Mouse (Mus musculus) hindbrain, embryonic 14.5 days (tissue): ENCODE measurements at regions not wholly inside any gene's neighbourhood (a gene's known extent, or its start where the extent isn't known, plus 50 kb on each side); places are given as distances from the start of the nearest gene placed in this dataset.
A peak's percentile ranks its signal among the peaks of the same experiment; 100 is the strongest.

ENCODE experiments used
- ATAC-seq: fragments of 200-750 bp; cut with Nextera tagmentation; 2 replicates; pipeline ENCODE4 v1.8.0; 2017; ENCODE audit warnings: moderate number of reproducible peaks, mild to moderate bottlenecking, moderate TSS enrichment, moderate library complexity; ENCODE audit not compliant: low FRiP score
- DNase-seq: peaks from one replicate; pipeline ENCODE4 v3.0.0-alpha.2; 2015; ENCODE audit warnings: low spot score
- H3K27ac ChIP-seq: fragments of 300-500 bp; sonication (generic); 2 replicates; pipeline ENCODE4 v1.5.1; 2014; ENCODE audit warnings: mild to moderate bottlenecking, moderate library complexity
- H3K27me3 ChIP-seq: fragments of 300-500 bp; sonication (generic); 2 replicates; pipeline ENCODE4 v1.6.1; 2014; ENCODE audit warnings: mild to moderate bottlenecking, low read length, mixed read lengths; ENCODE audit not compliant: control insufficient read depth, insufficient read depth
- H3K36me3 ChIP-seq: fragments of 300-500 bp; sonication (generic); replicated peaks from 2 replicates; pipeline ENCODE4 v1.6.1; 2014; ENCODE audit not compliant: control insufficient read depth, insufficient read depth
- H3K4me1 ChIP-seq: fragments of 300-500 bp; sonication (generic); replicated peaks from 2 replicates; pipeline ENCODE4 v1.6.1; 2014; ENCODE audit warnings: antibody characterized with exemption, low read length, mixed read lengths; ENCODE audit not compliant: control insufficient read depth, insufficient read depth
- H3K4me2 ChIP-seq: fragments of 300-500 bp; sonication (generic); replicated peaks from 2 replicates; pipeline ENCODE4 v1.6.1; 2014; ENCODE audit warnings: mild to moderate bottlenecking, moderate library complexity
- H3K4me3 ChIP-seq: fragments of 300-500 bp; sonication (generic); replicated peaks from 2 replicates; pipeline ENCODE4 v1.5.1; 2014; ENCODE audit warnings: mild to moderate bottlenecking, low read length
- H3K9ac ChIP-seq: fragments of 300-500 bp; sonication (generic); 2 replicates; pipeline ENCODE4 v1.6.1; 2014
- H3K9me3 ChIP-seq: fragments of 300-500 bp; sonication (generic); 2 replicates; pipeline ENCODE4 v1.6.1; 2016; ENCODE audit warnings: low read length; ENCODE audit not compliant: control insufficient read depth
- WGBS: fragments of 180-500 bp; shearing (Covaris S2); extraction: QIAGEN DNeasy Blood & Tissue Kit; methylation state at CpG from one replicate; pipeline ENCODE4 v1.1.7; 2014; 5-methylcytosine and 5-hydroxymethylcytosine counted together

GRCm38 (mm10) chr6:147838846-147839245 lies 208.2 kb upstream of the Far2 start:
- no peaks in the 10 kb centered on the region for H3K4me1 ChIP-seq
- ATAC-seq (no peak), DNase-seq (no peak)
- H3K27ac ChIP-seq: no peak overlapping the region
- 84% methylated on average over 5 of the region's 5 CpGs for WGBS
- no peak overlapping the region for H3K4me3 ChIP-seq
- no peak overlapping the region for H3K9ac ChIP-seq
- H3K9me3 ChIP-seq: 0 out of 2 replicates have a peak, but pooled peaks cover 5% of the 10 kb centered on the region
- H3K27me3 ChIP-seq: no peaks in the 10 kb centered on the region
- H3K36me3 ChIP-seq: no peaks in the 10 kb centered on the region
- H3K4me2 ChIP-seq: no peak overlapping the region

GRCm38 (mm10) chr6:147849988-147850387 lies 197.1 kb upstream of the Far2 start:
- WGBS: 96% methylated on average over 2 of the region's 2 CpGs

GRCm38 (mm10) chr6:147861116-147861515 lies 185.9 kb upstream of the Far2 start:
- Histone ChIP-seq H3K27ac (no peak overlapping the region), H3K36me3 (no peaks in the 10 kb centered on the region), H3K4me2 (no peak overlapping the region), H3K4me1 (no peaks in the 10 kb centered on the region), H3K9me3 (no peaks in the 10 kb centered on the region), H3K27me3 (no peaks in the 10 kb centered on the region), H3K4me3 (no peak overlapping the region), H3K9ac (no peak overlapping the region)
- ATAC-seq (no peak), DNase-seq (no peak)
- WGBS: 38% methylated on average over 2 of the region's 2 CpGs

More at GRCm38 (mm10) chr6:147849988-147850387, 197.1 kb upstream of the Far2 start:
- DNase-seq (no peak), ATAC-seq (no peak)
- Histone ChIP-seq H3K36me3 (no peaks in the 10 kb centered on the region), H3K27me3 (no peaks in the 10 kb centered on the region), H3K9me3 (no peaks in the 10 kb centered on the region), H3K4me3 (no peak overlapping the region), H3K4me2 (no peak overlapping the region), H3K27ac (no peak overlapping the region), H3K4me1 (no peaks in the 10 kb centered on the region), H3K9ac (no peak overlapping the region)

- WGBS: 87% methylated on average over 3 of the region's 3 CpGs
- ATAC-seq: no peak
- H3K36me3 ChIP-seq: no peaks in the 10 kb centered on the region
Observed at GRCm38 (mm10) chr6:147871033-147871432, 176.0 kb upstream of the Far2 start.

GRCm38 (mm10) chr6:147873173-147873572 lies 173.9 kb upstream of the Far2 start:
- H3K4me2 ChIP-seq: no peak overlapping the region
- no peak overlapping the region for H3K27ac ChIP-seq
- no peaks in the 10 kb centered on the region for H3K27me3 ChIP-seq
- ATAC-seq (no peak), DNase-seq (no peak)
- H3K9me3 ChIP-seq: no peaks in the 10 kb centered on the region
- no peaks in the 10 kb centered on the region for H3K36me3 ChIP-seq
- no peak overlapping the region for H3K9ac ChIP-seq
- no peak overlapping the region for H3K4me3 ChIP-seq
- WGBS: 82% methylated on average over 3 of the region's 3 CpGs
- no peaks in the 10 kb centered on the region for H3K4me1 ChIP-seq

More at GRCm38 (mm10) chr6:147871033-147871432, 176.0 kb upstream of the Far2 start:
- no peak overlapping the region for H3K4me3 ChIP-seq
- H3K4me1 ChIP-seq: no peaks in the 10 kb centered on the region
- no peaks in the 10 kb centered on the region for H3K9me3 ChIP-seq
- no peak overlapping the region for H3K27ac ChIP-seq
- DNase-seq: no peak
- no peaks in the 10 kb centered on the region for H3K27me3 ChIP-seq
- H3K9ac ChIP-seq: no peak overlapping the region
- H3K4me2 ChIP-seq: no peak overlapping the region

GRCm38 (mm10) chr6:147878485-147878884 lies 168.6 kb upstream of the Far2 start:
- Histone ChIP-seq H3K27me3 (no peaks in the 10 kb centered on the region), H3K27ac (no peak overlapping the region), H3K4me2 (no peak overlapping the region), H3K4me1 (no peaks in the 10 kb centered on the region), H3K9ac (no peak overlapping the region), H3K36me3 (no peaks in the 10 kb centered on the region), H3K9me3 (no peaks in the 10 kb centered on the region), H3K4me3 (no peak overlapping the region)
- WGBS: 96% methylated on average over 3 of the region's 3 CpGs
- no peak for DNase-seq
- ATAC-seq: no peak

GRCm38 (mm10) chr6:147885902-147886301 lies 161.2 kb upstream of the Far2 start:
- Histone ChIP-seq H3K4me2 (no peak overlapping the region), H3K27ac (no peak overlapping the region), H3K36me3 (no peaks in the 10 kb centered on the region), H3K4me1 (no peaks in the 10 kb centered on the region), H3K27me3 (no peaks in the 10 kb centered on the region), H3K9me3 (peaks cover 8% of the 10 kb centered on the region; the same call in 1 of the 2 replicates), H3K9ac (no peak overlapping the region), H3K4me3 (no peak overlapping the region)
- no peak for DNase-seq
- WGBS: 90% methylated on average over 4 of the region's 4 CpGs
- ATAC-seq: no peak

- Histone ChIP-seq H3K9me3 (no peaks in the 10 kb centered on the region), H3K9ac (no peak overlapping the region), H3K4me1 (no peaks in the 10 kb centered on the region), H3K27ac (no peak overlapping the region), H3K4me3 (no peak overlapping the region), H3K4me2 (no peak overlapping the region), H3K27me3 (no peaks in the 10 kb centered on the region), H3K36me3 (no peaks in the 10 kb centered on the region)
- ATAC-seq: no peak
- peak; percentile 35 for DNase-seq
- 88% methylated on average over 1 of the region's 1 CpGs for WGBS
Observed at GRCm38 (mm10) chr6:147919697-147920096, 127.4 kb upstream of the Far2 start.

- no peak overlapping the region for H3K4me2 ChIP-seq
- no peak for DNase-seq
Observed at GRCm38 (mm10) chr6:147921091-147921490, 126.0 kb upstream of the Far2 start.

GRCm38 (mm10) chr6:147922506-147922905 lies 124.6 kb upstream of the Far2 start:
- H3K9me3 ChIP-seq: no peaks in the 10 kb centered on the region
- no peak overlapping the region for H3K4me2 ChIP-seq
- H3K27me3 ChIP-seq: no peaks in the 10 kb centered on the region
- no peak overlapping the region for H3K4me3 ChIP-seq
- no peaks in the 10 kb centered on the region for H3K4me1 ChIP-seq
- H3K9ac ChIP-seq: no peak overlapping the region
- ATAC-seq (no peak), DNase-seq (no peak)
- H3K36me3 ChIP-seq: no peaks in the 10 kb centered on the region
- WGBS: 85% methylated on average over 5 of the region's 5 CpGs
- H3K27ac ChIP-seq: no peak overlapping the region

More at GRCm38 (mm10) chr6:147921091-147921490, 126.0 kb upstream of the Far2 start:
- H3K27ac ChIP-seq: no peak overlapping the region
- no peak overlapping the region for H3K4me3 ChIP-seq
- H3K9ac ChIP-seq: no peak overlapping the region
- no peaks in the 10 kb centered on the region for H3K4me1 ChIP-seq
- 78% methylated on average over 5 of the region's 5 CpGs for WGBS
- no peaks in the 10 kb centered on the region for H3K9me3 ChIP-seq
- no peaks in the 10 kb centered on the region for H3K36me3 ChIP-seq
- no peaks in the 10 kb centered on the region for H3K27me3 ChIP-seq
- no peak for ATAC-seq
